Mouse (Mus musculus) cerebellum, postnatal 4 days (tissue): ENCODE results near the gene Syt1.
A peak's percentile ranks its signal among the peaks of the same experiment; 100 is the strongest.

Source experiments
- DNase-seq, 2 experiments: peaks; one replicate each; pipeline ENCODE4 v3.0.0; 2022; ENCODE audit warnings: low spot score in 2 of 2, mixed read lengths in 1 of 2

Gene Syt1

DNA sequence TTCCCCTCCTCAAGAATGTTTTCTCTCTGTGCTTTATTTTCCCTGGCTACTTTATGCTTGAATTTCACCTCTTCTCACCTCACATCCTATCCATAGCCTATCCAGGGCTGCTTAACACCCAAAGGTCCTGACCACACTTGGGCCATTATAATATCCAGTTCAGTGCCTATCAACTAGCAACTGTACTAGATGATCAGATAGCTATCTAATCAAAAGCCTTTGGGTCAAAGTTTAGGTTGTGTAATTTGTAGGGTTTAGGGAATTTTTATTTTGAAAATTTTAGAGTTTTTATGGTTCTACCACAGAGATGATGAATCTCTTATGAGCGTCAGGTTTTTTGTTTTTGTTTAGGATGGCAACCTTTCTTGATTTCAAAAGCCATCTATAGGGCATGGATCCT lies 125.0 kb downstream of the Syt1 start:
- DNase-seq: no peak

DNA sequence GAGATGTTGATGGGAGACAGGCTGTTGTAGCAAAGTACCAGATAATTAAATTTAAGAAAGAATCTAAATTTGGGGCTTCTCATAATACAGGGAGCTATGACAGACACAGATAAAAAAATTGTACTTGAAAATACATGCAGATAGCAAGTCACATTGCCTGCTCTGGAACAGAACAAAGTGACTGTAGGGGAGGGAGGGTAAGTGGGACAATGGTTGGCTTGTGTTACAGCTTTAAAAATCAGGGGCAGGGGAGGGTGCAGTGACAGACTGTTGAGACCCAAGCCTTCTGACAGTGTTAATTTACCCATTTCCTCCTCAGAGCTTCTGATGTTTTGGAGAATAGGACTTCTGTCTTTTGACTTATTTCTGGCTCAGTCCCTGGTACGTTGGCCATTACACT lies 126.3 kb downstream of the Syt1 start:
- no peak for DNase-seq

DNA sequence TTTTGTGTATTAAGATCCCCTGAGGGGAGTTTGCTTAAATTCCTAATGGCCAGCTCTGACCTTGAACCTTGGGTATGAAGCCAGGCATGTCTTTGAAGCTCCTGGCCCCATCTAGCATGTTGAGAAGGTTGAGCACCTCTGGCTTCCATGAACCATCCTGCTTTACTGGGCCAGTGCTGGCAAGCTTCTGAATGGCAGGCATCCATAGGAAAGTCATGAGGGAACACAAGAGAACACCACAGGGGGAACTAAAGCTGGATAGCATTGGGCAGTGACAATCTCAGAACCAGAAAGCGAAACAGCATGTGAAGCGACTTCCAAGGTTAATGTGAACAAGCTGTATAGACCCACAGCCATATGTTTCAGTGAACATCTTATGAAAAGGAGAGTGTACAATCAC lies 130.4 kb downstream of the Syt1 start:
- DNase-seq: no peak

DNA sequence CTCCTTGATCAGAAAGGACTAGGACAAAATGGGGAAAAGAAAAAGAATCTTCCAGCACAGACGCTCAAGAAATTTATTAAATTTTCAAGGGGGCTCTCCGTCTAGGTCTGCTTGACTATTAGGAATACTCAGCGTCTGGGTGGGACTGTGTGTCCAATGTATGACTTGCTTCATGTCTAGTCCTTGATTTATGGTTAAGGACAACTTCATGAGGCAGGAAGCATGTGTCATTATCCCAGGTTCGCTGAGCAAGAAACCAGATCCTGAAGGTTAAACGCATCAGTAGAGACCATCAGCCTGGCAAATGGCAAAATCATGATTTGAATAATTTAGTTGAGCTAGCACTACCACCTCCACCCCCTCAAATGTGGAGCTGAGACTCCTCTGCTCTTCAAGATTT lies 135.1 kb downstream of the Syt1 start:
- DNase-seq: no peak

DNA sequence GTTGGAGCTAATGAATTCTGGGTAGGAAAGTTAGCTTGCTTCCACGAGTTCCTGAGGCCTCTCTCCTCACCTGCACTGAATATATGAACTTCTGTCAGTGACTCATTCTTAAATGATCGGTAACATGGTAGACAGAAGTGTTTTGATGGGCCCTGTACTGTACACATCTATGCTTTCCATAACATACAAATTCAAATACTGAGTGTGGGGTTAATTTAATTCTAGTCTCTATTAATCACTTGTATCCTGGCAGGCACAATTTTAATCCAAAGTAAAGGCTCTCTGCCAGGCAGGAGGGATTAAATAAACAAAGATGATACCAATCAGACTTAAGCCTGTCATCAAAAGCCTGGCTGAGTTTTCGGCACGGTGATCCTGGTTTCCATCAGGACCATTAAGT lies 136.1 kb downstream of the Syt1 start:
- DNase-seq: no peak

DNA sequence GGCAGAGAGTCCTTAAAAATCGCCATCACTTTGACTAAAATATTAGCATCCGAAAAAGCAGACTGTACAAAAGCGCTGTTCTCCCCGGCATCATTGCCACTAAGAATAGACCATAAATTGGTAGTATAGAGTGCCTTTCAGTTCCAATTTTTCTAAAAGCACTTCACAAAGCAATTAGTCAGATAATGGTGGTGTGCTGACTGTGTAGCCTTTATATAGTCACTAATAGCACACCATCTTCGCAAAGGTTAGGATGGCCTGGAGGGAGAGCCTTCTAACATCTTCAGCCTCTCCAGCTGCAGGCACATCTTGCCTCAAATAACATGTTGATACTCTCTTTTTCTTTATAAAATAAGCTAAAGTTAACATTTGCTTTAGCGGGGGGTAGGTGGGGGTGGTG lies 138.4 kb downstream of the Syt1 start:
- DNase-seq: no peak

DNA sequence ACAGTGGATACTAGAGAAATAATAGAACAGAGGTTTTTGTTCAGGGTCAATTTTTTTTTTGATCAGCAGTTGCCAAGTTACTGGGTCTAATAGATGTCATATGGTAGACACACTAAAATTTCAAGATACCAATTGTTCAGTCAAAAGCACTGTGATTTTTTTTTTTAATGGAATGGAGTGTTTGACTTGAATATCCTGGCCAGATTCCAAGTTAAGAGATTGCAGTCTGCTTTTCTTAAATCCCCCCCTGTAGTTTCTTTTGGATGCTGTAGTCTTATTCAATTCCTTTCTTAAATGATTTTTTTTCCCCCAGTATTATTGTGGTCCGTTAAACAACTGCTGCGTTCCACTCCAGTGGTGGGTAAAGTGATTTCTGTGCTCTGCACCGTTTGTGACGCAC lies 140.2 kb downstream of the Syt1 start:
- no peak for DNase-seq

DNA sequence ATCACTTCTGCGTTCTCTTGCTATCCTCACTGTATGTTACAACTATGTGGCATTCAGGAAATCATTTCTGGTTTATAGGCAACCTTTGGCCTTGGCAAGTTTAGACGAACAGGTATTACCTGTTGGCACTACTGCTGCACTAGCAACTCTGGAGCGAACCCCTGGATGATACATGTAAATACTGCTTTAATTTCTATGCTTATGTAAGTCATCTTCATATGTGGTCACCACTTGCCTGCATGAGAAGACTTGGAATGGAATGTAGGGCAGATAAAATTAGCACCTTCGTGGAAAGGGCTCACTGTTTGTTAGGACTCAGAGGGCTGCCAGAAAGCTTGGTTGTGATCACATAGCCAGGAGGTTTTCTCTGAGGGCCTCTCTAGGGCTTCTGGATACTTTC lies 142.6 kb downstream of the Syt1 start:
- DNase-seq: no peak

DNA sequence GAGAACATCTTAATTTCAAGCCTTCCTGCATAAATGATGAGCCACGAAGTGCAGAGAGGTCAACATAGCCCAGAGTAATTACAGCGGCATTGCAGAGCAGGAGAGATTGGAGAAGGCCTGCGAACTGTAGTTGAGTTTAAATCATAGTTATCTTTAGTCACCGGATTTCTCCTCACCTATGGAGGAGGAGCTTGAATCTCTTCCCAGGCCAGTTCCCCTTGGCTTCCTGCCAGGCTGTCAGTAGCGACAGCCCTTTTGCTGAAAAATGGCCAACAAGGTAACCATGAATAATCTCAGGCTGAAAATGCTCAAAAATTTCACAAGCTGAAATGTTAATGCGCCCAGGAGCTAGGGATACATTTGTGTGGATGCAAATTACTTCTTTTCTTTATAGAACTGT lies 143.6 kb downstream of the Syt1 start:
- peak in 1 of 2 experiments; percentile 50 for DNase-seq

DNA sequence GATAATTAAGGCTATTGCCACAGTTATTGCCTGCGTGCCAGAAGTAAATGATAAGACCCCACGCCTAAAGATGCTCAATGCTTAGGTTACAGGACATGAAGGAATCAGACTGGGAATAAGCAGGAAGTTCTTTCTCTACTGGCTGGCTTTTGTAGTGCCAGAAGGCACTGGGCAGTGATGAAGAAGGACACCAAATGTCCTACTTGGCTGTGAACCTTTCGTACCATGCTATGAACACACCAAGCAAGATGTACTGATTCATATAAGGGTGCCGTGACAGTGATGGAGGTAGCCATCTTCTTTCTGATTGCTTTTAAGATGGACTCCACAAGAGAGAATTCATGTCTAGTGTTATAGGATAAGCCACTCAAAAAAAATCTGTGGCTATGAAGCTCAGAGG lies 145.2 kb downstream of the Syt1 start:
- no peak for DNase-seq

DNA sequence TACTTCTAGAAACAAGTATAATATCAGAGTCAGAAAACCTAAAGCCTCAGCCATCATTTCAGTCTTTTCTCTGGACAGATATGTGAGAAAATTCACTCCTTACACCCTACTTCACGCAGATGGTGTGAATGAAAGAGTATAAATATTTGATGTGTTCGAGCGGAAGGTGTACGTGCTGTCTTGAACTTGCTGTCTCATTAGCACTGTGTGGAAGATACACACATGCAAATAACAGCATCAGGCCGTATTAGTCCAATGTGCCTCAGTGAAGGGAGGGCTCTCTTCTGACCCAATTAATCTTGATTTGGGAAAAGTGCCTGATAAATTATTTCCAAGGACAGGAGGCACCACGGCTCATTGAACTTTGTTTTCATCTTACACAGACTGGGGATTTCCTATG lies 154.8 kb downstream of the Syt1 start:
- DNase-seq: no peak

DNA sequence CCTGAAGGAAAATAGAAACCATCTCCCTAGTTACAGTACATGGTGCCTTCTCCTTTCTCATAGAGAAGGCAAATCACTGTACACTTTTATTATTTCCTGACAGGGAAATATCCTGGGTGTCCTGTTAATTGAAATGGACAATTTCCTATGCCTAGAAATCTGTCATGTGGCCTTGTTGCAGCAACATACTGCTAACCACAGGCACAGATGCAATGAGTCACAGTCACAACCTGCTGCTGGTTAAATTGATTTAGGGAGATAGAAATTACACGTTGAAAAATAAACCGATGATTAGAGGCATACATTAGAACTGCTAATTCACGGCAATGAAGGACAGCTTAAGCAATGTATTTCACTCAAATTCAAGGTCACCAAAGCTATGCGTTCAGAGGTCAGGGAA lies 158.0 kb downstream of the Syt1 start:
- no peak for DNase-seq

DNA sequence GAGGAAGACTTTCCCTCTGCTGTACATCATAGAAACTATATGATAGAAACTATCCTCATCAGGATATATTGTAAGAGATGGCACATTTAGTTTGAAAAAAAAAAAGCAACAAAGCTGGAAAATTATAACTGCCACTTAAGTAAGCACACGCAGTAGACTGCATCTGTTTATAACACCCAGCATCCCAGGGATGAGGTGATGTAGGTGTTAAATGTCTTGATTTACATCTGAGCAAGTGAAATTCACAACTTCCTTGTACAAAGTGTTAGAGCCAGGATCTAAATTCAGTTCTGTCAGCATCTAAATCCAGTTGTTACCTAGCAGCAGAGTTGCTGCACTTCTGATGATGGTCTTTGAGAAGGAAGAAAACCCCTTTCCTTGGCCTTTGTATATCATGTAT lies 173.3 kb downstream of the Syt1 start:
- DNase-seq: no peak

DNA sequence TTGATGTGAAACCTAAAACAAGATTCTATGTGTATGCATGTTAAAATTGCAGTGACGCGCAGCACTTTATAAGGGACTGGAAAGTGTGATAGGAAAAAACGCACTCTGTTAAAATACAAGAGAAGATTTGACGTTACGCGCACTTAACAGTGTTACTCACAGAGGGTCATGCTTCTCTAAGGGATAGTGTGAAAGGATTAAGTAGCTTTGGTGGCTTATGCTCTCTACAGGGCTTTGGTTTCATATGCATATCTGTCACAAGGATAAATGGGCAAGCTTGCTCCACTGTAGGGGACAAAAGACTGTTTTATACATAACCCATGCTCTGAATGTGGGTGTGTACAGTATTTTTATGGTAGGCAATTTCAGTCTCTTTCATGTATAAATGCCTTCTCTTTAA lies 178.5 kb downstream of the Syt1 start:
- peak in 1 of 2 experiments; percentile 2 for DNase-seq

DNA sequence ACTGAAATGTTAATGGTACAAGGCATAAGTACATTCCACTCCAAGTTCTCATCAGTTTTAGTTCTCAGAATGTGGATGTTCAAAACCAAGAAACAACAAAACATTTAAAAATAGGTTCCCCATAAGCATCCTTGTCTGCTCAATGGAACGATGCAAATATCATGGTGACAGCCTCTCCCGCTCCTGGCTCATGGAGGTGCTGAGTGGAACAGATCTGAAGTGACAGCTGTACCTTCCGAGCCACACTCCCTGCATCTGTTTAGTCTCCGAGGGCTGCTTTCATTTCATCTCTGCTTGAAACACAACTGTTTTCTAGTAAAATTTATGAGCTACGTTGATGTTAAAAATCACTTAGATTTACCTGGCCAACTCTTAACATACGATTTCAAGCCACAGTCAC lies 179.0 kb downstream of the Syt1 start:
- DNase-seq: peak in 1 of 2 experiments; percentile 42

DNA sequence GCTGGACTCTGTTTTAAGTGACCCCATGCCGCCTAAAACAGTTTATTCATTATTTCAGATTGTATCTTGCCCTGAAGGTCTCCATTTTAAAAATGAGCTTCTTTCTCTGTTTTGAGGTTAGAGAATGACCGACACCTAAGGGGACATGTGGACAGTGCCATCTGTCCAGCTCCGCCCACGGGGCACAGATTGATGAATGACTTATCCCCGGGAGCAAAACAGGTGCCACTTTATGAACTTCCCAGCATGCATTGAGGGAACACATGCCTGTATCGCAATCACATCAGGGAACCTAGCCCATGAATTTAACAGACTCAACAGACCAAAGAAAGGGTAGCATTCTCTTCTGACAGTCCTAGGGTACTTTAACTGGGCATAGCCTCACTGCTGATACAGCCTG lies 188.5 kb downstream of the Syt1 start:
- no peak for DNase-seq

DNA sequence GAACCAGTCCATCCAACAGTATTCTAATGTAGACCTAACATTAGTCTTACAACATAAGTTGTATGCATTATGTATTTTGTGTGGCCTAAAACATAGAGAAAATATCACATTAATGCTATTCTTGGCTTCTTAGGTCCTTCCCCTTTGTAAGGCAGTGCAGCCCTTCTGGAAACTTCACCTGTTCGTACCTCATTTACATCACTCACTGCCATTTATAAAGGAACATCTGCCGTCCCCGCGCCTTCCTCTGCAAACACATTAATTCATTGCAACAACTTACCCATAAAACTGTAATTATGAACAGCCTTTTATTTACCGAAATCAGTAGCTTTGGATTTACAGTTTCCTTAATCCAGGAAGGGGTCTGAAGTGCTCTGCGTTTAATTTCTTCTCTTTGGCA lies 195.4 kb downstream of the Syt1 start:
- DNase-seq: no peak

DNA sequence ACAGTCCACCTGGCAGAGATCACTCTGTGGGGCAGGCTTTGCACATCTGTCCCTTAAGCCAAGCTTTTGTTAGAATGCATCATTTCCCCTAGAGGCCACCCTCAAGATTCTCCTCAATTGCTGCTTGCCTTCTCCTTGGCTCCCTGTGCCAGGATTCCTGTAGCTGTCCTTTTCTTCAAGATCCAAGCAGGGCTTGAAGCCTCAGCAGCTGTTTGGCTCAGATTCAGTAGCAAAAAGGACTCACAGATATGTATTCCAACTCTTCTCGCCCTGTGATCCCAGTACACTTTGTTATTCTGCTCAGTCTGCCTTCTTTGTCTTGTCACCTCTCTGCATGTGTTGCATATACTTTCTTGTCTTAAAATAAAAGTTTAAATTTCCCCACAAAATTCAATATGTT lies 206.4 kb downstream of the Syt1 start:
- DNase-seq: no peak

DNA sequence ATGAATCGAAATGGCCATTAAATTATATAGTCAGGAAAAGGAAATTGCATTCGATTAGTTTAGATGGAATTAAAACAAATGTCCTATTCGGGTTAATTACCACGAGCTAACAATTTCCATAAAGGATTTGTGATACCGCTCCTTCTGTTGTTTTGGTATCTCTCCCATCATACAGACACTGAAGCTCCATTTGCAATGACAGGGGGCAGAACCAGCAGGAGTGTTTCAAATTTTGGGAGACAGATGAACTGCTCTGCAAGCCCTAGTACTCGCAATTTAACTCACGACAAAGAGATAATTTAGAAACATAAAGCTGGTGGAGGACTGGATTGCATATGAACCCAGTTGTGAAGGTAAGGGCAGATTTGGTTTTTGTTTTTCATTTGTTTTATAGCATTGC lies 210.0 kb downstream of the Syt1 start:
- DNase-seq: no peak

DNA sequence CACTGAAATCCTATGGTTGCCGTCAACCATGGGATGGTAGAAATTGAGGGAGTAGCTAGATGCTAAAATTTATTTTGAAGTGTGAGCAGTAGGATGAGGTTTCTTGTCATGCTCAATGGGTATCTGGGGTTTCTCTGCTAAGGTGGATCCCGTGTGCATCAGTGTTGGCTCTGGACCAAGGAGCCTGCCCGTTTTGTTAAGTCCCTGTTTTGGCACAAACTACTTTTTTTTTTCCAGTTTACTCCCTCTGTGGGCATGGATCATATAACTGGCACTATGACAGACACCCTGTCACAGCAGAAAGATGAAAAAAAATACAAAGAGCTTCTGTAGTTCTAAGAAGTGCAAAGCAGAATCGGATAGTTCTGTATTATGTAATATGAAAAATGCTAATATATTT lies 212.0 kb downstream of the Syt1 start:
- no peak for DNase-seq

DNA sequence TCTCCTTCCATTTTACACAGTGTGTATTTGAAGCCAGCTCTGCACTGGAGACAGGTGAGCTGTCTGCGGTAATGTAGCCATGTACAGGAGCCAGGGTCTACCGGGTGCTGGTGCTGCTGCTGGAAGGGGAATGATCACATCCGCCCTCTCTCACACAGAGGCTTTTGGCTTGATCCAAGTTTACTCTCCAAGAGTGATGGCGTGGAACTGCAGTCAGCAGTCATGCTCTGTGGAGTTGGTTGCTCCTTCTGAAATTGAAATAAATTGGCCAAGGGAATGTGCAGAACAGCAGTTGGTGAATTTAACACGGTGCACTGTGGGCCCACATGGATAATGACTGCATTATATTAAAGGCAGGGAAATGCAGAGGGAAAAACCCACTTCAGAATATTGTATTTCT lies 228.0 kb downstream of the Syt1 start:
- DNase-seq: no peak

DNA sequence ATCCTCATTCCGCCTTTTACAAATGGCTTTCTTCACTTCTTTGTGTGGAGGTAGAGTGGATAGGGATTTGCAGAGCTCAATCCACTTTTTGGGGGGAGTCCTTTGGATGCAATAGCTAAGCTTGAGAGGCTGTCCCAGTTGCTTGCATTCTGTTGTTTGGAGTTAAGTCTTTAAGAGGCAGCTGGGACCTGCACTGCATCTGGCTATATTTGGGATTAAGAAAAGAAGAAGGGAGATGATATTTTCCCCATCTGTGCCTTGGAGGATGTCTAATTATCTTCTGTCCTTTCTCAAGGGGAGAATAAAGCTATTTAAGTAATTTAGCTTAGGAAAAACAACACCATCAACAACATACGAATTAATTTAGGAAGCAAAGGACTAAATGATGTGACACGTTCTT lies 230.2 kb downstream of the Syt1 start:
- DNase-seq: no peak

DNA sequence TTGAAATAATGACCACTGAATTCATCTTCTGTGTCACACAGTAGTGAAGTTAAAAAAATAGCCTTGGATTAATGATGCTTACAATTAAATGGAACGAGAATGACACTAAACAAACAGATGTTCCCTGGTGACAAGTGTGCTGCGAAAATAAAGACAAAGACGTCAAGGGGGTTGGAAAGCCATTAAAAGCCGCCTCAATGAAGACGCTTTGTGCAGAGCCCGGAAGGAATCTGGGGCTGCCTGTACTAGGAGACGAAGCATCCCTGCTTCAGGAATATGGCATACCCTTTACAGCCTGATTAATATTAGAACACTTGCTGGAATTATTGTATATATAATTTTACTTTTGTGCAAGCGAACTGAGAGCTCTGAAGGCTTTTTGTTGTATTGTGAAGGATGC lies 234.0 kb downstream of the Syt1 start:
- no peak for DNase-seq

DNA sequence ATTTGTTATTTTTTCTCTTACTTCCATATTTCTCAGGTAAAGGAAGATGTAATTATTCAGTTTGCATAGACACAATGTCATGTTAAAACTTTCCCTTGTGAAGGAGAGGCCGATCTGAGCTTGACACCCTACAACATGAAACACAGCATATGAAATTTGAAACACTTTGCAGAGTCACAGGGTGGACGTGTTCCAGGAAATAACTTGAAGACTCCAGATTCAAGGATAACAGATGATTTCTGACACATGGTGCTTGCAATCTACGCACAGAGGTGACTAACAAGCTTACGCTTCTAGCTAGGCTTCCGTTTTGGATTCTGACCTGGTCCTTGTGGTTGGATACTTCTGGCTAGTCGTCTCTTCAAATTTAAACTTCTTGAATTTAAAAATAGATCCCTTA lies 239.7 kb downstream of the Syt1 start:
- no peak for DNase-seq

DNA sequence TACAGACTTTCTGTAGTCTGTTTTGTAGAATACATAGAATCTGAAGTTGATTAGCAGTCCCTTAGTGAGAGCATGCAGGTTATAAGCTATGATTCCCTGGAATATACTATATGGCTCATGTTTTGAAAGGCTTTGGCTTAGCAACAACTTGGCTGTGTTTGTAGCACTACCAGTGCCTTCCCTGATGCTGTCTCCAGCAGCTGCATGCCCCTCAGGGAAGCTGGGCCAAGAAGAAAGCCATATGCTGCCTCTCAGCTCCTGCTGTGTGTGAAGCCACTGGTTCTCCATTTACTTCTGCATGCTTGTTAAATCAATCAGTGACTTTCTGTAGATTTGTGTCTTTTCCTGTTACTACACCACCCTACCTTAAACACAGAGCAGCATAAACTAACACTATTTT lies 245.2 kb downstream of the Syt1 start:
- peak in 1 of 2 experiments; percentile 12 for DNase-seq
